Mouse (Mus musculus) embryonic facial prominence, embryonic 11.5 days (tissue): ENCODE measurements at regions not wholly inside any gene's neighbourhood (a gene's known extent, or its start where the extent isn't known, plus 50 kb on each side); places are given as distances from the start of the nearest gene placed in this dataset.
A peak's percentile ranks its signal among the peaks of the same experiment; 100 is the strongest.

Source experiments
- ATAC-seq: fragments of 200-750 bp; cut with Nextera tagmentation; replicated peaks from 2 replicates; pipeline ENCODE4 v1.8.0; 2017; ENCODE audit warnings: low read depth; ENCODE audit not compliant: insufficient number of reproducible peaks, low FRiP score, low TSS enrichment
- DNase-seq: peaks from one replicate; pipeline ENCODE4 v3.0.0-alpha.2; 2015; ENCODE audit warnings: low spot score
- H3K27ac ChIP-seq: fragments of 300-500 bp; sonication (generic); replicated peaks from 2 replicates; pipeline ENCODE4 v1.5.1; 2014; ENCODE audit warnings: mild to moderate bottlenecking, low read depth, low read length, control low read depth
- H3K27me3 ChIP-seq: fragments of 300-500 bp; sonication (generic); 2 replicates; pipeline ENCODE4 v1.6.1; 2014; ENCODE audit warnings: mild to moderate bottlenecking, low read length, moderate library complexity, mixed read lengths; ENCODE audit not compliant: control insufficient read depth, insufficient read depth
- H3K36me3 ChIP-seq: fragments of 300-500 bp; sonication (generic); replicated peaks from 2 replicates; pipeline ENCODE4 v1.6.1; 2014; ENCODE audit warnings: low read depth, mild to moderate bottlenecking, low read length, moderate library complexity, mixed read lengths; ENCODE audit not compliant: control insufficient read depth, insufficient read depth
- H3K4me1 ChIP-seq: fragments of 300-500 bp; sonication (generic); 2 replicates; pipeline ENCODE4 v1.6.1; 2014; ENCODE audit warnings: low read length, mixed read lengths; ENCODE audit not compliant: control insufficient read depth, insufficient read depth
- H3K4me2 ChIP-seq: fragments of 300-500 bp; sonication (generic); 2 replicates; pipeline ENCODE4 v1.6.1; 2014; ENCODE audit warnings: low read depth, mild to moderate bottlenecking, control low read depth, low read length, moderate library complexity
- H3K4me3 ChIP-seq: fragments of 300-500 bp; sonication (generic); 2 replicates; pipeline ENCODE4 v1.5.1; 2014; ENCODE audit warnings: low read depth, low read length, control low read depth
- H3K9ac ChIP-seq: fragments of 300-500 bp; sonication (generic); replicated peaks from 2 replicates; pipeline ENCODE4 v1.6.1; 2014; ENCODE audit warnings: mild to moderate bottlenecking, control low read depth, low read length
- H3K9me3 ChIP-seq: fragments of 300-500 bp; sonication (generic); replicated peaks from 2 replicates; pipeline ENCODE4 v1.6.1; 2016; ENCODE audit warnings: mild to moderate bottlenecking, low read length, inconsistent platforms, mixed read lengths; ENCODE audit not compliant: control insufficient read depth
- WGBS: fragments of 180-500 bp; shearing (Covaris S2); extraction: QIAGEN DNeasy Blood & Tissue Kit; methylation state at CpG from one replicate; pipeline ENCODE4 v1.1.7; 2014; 5-methylcytosine and 5-hydroxymethylcytosine counted together

DNA sequence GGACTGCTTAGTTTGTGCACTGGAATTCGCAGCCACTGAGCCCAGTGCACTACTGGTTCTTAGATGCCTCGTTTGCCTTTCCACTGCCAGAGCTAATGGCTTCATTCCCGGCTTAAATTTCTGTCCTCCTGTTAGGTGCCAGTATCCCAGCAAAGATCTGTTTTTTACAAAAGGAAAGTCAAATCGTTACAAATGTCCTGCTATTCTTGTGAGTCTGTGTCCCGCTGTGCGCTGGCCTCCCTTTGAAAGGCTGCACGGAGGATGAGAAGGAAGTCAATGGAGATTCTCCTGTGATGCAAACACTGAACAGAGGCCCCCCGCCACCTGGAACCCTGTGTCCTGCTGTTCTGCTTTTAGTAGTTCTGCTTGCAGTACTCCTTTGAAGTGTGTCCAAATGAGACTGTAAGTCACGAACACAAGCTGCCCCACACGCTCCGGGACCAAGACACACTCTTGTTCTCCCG lies 74.0 kb upstream of the Ddit4l start:
- Histone ChIP-seq H3K4me3 (no peak overlapping the region), H3K4me1 (no peaks in the 10 kb centered on the region), H3K27ac (peak overlapping the region; percentile 52; the same call in 1 of the 2 replicates), H3K4me2 (peak overlapping the region; percentile 22), H3K9ac (no peak overlapping the region; the same call in 1 of the 2 replicates), H3K27me3 (no peaks in the 10 kb centered on the region), H3K36me3 (no peaks in the 10 kb centered on the region), H3K9me3 (no peaks in the 10 kb centered on the region)
- DNase-seq, result peak; percentile 54
- peak; percentile 74; the same call in 1 of the 2 replicates for ATAC-seq
- WGBS, result 3% methylated on average over 12 of the region's 12 CpGs

DNA sequence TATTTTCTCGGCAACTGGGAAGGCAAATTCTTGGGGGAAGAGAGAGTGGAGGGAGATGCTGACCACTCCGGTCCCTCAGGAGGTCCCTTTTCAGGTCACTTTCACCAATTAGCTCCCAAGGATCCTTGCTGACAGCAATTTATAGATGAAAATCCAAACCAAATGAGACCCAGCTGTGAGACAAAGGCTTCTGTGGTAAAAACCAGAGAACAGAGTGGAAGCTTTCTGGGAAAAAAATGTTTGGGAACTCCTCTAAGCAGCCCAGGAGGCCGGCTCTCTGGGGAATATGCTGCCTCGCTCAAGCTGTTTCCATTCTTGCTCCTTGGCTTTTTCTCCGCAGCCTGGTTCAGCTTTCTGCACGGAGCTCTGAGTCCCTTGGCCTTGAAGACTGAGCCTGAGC lies 73.5 kb upstream of the Ddit4l start:
- DNase-seq (peak; percentile 78), ATAC-seq (peak; percentile 49; the same call in 1 of the 2 replicates)
- Histone ChIP-seq H3K27ac (peak overlapping the region; percentile 52; the same call in 1 of the 2 replicates), H3K9me3 (no peaks in the 10 kb centered on the region), H3K27me3 (no peaks in the 10 kb centered on the region), H3K4me3 (no peak overlapping the region), H3K4me2 (peak overlapping the region; percentile 22), H3K36me3 (no peaks in the 10 kb centered on the region), H3K4me1 (no peaks in the 10 kb centered on the region), H3K9ac (no peak overlapping the region; the same call in 1 of the 2 replicates)
- WGBS, result 1% methylated on average over 6 of the region's 6 CpGs

DNA sequence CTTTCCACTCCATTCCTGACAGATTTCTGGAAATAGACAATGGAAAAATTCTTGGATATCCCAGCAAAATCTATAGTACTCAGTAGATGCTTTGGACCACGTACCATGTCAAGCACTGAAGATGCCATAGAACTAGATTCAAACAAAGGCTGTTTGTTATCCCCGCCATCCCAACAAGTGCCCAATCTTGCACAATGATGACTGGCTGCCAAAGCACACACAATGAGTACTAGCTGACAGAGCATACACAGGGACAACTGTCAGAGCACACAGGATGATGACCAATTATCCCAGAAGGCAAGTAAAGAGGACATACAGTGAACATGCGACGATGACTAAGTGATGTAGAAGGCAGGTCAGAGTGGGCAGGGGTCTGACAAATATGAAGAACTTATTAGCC lies 70.7 kb upstream of the Ddit4l start:
- H3K4me3 ChIP-seq, result no peak overlapping the region
- H3K9me3 ChIP-seq, result no peaks in the 10 kb centered on the region
- no peak overlapping the region for H3K4me2 ChIP-seq
- 91% methylated on average over 4 of the region's 4 CpGs for WGBS
- no peak overlapping the region for H3K9ac ChIP-seq
- ATAC-seq (no peak), DNase-seq (no peak)
- H3K4me1 ChIP-seq, result no peaks in the 10 kb centered on the region
- H3K27ac ChIP-seq, result no peak overlapping the region
- H3K36me3 ChIP-seq, result no peaks in the 10 kb centered on the region
- no peaks in the 10 kb centered on the region for H3K27me3 ChIP-seq

DNA sequence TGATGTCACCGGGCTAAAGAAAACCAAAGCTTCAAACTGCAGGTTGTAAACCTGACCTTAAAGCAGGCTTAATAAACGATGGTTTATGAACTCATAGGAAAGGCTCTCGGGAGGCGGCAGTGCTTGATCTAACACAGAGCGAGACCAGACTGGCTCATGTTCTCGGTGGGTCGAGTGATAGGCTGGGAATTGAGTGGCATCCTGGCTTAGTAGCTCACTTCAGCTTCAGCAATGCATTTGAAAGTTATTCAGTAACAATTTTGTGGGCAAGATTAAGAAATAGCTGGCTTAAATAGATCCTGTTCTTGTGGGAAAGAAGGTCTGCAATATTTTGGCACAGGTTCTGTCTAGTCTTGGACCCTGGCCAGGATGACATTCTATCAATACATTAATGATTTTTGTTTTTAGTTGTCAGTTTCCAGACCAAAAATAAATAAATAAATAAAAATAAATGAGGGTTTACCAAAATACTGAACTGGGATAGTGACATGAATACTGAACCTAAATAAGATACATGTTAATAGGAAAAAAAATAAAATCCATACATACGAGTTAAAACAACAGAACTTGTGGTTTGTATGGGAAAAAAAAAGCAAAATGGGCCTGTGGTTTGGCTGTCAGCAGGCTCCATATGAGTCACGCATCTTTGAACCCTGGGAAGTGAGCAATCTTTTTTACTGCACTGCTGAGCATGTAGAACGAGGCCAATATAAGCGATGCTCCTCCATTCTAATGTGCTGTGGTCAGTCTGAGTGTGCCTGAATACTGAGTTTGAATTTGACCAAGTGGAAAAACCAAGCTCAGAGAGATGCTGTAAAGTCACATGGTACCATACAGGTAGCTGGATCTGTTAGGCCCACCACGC lies 68.7 kb upstream of the Ddit4l start:
- ATAC-seq (no peak), DNase-seq (no peak)
- Histone ChIP-seq H3K27me3 (no peaks in the 10 kb centered on the region), H3K4me3 (no peak overlapping the region), H3K4me1 (no peaks in the 10 kb centered on the region), H3K36me3 (no peaks in the 10 kb centered on the region), H3K27ac (no peak overlapping the region), H3K9me3 (no peaks in the 10 kb centered on the region), H3K4me2 (no peak overlapping the region), H3K9ac (no peak overlapping the region)
- WGBS, result 77% methylated on average over 12 of the region's 12 CpGs

DNA sequence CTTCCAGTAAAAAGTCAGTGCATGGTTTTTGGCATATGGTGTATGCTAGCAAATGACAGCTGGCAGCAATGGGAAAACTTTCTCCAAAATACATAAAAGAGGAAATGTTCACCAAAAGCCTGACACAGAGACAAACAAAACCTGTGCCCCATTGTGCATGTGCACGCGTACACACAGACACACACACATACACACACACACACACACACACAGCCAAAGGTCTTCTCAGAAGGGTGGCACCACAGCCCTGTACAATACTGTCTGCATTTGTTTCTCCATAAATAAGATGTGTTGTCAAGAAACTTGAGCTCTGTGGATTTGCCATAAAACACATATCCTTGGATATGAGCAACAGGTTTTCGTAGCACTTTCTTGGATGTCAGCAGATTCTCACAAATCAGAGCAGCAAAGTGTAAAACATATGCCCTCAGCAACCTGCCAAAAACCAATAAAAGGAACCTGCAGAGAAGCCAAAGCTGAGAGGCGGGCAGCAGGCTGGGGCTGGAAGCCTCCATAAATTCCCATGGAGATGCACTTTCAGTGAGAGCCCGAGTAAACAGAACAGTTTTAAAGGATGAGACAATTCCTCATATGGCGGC lies 60.5 kb upstream of the Ddit4l start:
- H3K4me3 ChIP-seq, result no peak overlapping the region
- H3K36me3 ChIP-seq, result no peaks in the 10 kb centered on the region
- no peak overlapping the region for H3K4me2 ChIP-seq
- no peak overlapping the region for H3K27ac ChIP-seq
- H3K9ac ChIP-seq, result no peak overlapping the region
- WGBS, result 71% methylated on average over 6 of the region's 6 CpGs
- DNase-seq, result no peak
- no peaks in the 10 kb centered on the region for H3K27me3 ChIP-seq
- no peaks in the 10 kb centered on the region for H3K9me3 ChIP-seq
- no peak for ATAC-seq
- no peaks in the 10 kb centered on the region for H3K4me1 ChIP-seq

DNA sequence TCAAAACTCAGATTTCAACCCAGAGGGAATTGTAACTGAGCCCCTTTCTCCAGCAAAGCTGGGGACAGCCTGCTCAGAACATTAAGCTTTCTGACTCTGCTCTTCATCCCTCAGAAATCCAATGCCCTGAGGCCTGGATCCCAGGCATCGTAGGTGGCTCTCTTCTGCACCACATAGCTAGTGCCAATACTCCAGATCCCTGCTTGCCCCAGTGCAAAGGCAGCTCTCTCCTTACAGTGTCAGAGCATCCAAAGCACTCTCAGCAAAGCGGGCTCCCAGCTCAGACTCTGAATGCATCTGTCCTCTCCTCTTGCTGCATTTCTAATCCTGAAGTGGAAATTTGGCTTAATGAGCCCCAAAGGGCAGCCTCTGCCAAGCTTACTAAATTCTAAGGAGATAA lies 59.4 kb upstream of the Ddit4l start:
- ATAC-seq (0 out of 2 replicates have a peak, but pooled peaks have one; percentile 59), DNase-seq (no peak)
- 63% methylated on average over 2 of the region's 2 CpGs for WGBS
- no peaks in the 10 kb centered on the region for H3K27me3 ChIP-seq
- no peak overlapping the region for H3K27ac ChIP-seq
- no peaks in the 10 kb centered on the region for H3K9me3 ChIP-seq
- no peaks in the 10 kb centered on the region for H3K4me1 ChIP-seq
- no peak overlapping the region for H3K9ac ChIP-seq
- H3K4me3 ChIP-seq, result no peak overlapping the region
- H3K36me3 ChIP-seq, result no peaks in the 10 kb centered on the region
- H3K4me2 ChIP-seq, result no peak overlapping the region

GRCm38 (mm10) chr3:137563541-137564080 lies 57.8 kb upstream of the Ddit4l start:
- WGBS, result 60% methylated on average over 6 of the region's 6 CpGs
- Histone ChIP-seq H3K27me3 (no peaks in the 10 kb centered on the region), H3K4me1 (no peaks in the 10 kb centered on the region), H3K9ac (no peak overlapping the region), H3K4me3 (no peak overlapping the region), H3K4me2 (no peak overlapping the region), H3K9me3 (no peaks in the 10 kb centered on the region), H3K36me3 (no peaks in the 10 kb centered on the region), H3K27ac (no peak overlapping the region)
- DNase-seq (no peak), ATAC-seq (no peak)

- peak; percentile 45 for DNase-seq
- H3K4me1 ChIP-seq, result no peaks in the 10 kb centered on the region
- H3K27me3 ChIP-seq, result no peaks in the 10 kb centered on the region
- ATAC-seq, result no peak
- H3K4me3 ChIP-seq, result no peak overlapping the region
- no peak overlapping the region for H3K27ac ChIP-seq
- no peak overlapping the region for H3K4me2 ChIP-seq
- no peak overlapping the region for H3K9ac ChIP-seq
- 38% methylated on average over 5 of the region's 5 CpGs for WGBS
- H3K36me3 ChIP-seq, result no peaks in the 10 kb centered on the region
- H3K9me3 ChIP-seq, result no peaks in the 10 kb centered on the region
These were observed 57.1 kb upstream of the Ddit4l start for GRCm38 (mm10) chr3:137564282-137564681.
